Mouse (Mus musculus) heart, postnatal 0 days (tissue): Measurements from ENCODE around the gene Tmem268.

Experiments used
- CTCF ChIP-seq: IDR thresholded peaks from 2 replicates; pipeline ENCODE4 v1.5.1; 2016; ENCODE audit warnings: antibody characterized with exemption, control low read depth, low read depth
- EP300 ChIP-seq: IDR thresholded peaks from 2 replicates; pipeline ENCODE4 v1.6.1; 2016; ENCODE audit warnings: antibody characterized with exemption, low read depth

DNA sequence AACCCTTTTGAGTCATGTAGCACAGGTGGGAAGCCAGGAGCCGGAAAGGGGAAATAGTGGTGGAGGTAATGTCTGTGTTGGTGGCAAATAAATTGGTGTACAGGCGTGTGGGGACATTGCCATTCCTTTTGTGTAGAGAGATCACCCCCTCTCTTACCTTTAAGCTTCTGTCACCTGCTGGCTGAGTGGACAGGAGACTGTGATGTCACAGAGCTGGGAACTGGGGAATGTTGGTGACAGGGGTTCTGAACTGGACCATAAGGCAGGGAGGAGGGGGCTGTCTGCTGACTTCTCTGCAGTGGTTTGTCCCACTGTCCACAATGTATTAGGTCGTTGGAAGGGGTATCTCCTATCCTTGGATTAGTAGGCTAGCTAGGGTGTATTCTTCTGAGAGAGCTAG is 46.4 kb downstream of the Tmem268 start, which contains the start of gene Gm11213:
- TF ChIP-seq CTCF (no peak), EP300 (no peak)
